ENCODE assay signal across 9 mouse cellular contexts in genomic region chr3:82357797-82358524, GRCm38 (mm10). TPM values are rescaled to one million over a fixed set of nuclear protein-coding genes. Genes with fewer than 3 reads are reported as not detected.
A peak's percentile ranks its signal among the peaks of the same experiment; 100 is the strongest.
DNase-seq lines count a peak whose midpoint lies in the region; ATAC-seq and TF ChIP-seq lines count a peak whose summit lies in the region.
"Had no signal": no experiment of that assay in that cellular context is flagged by ENCODE, and none has a peak within 500 bp of the region (broad histone marks: within the 10 kb centered on the region; RNA-seq: fewer than 3 reads in every experiment).

Gene Map9, plus strand, starts transcription at chr3:82358044.

- no peaks in the 10 kb centered on the region for H3K79me2 ChIP-seq in liver, adult 2 months (ENCODE audit: control insufficient read depth, insufficient read depth, low read length)

- H3K9me3 ChIP-seq in heart, embryonic 13.5 days = no peaks in the 10 kb centered on the region
- H3K9me3 ChIP-seq in kidney, postnatal 0 days (replicated peaks; ENCODE audit: low read length) = no peaks in the 10 kb centered on the region

- peaks cover 8% of the 10 kb centered on the region for H3K4me1 ChIP-seq in heart, embryonic 13.5 days
- no peaks in the 10 kb centered on the region for H3K4me1 ChIP-seq in kidney, postnatal 0 days (replicated peaks; ENCODE audit: insufficient read depth, low read length)
- H3K4me1 ChIP-seq in liver, adult 2 months (ENCODE audit: control insufficient read depth, insufficient read depth, low read length) = no peaks in the 10 kb centered on the region; the same call in 1 of the 2 replicates

- TF ChIP-seq POLR2A in brain, embryonic 14.5 days (IDR thresholded peaks at IDR 0.05; ENCODE audit: borderline replicate concordance, extremely low read depth, insufficient read depth, insufficient read length, poor library complexity, severe bottlenecking) = no peak
- TF ChIP-seq POLR2A in liver, adult 2 months (IDR thresholded peaks at IDR 0.05; ENCODE audit: extremely low read depth, insufficient read depth, low read length) = no peak

- TF ChIP-seq CTCF in brain, embryonic 14.5 days (IDR thresholded peaks at IDR 0.05; ENCODE audit: borderline replicate concordance, extremely low read depth, insufficient read depth, insufficient read length) = no peak
- TF ChIP-seq CTCF in kidney, postnatal 0 days (IDR thresholded peaks at IDR 0.05; ENCODE audit: low read depth) = no peak
- no peak for TF ChIP-seq CTCF in liver, adult 2 months (IDR thresholded peaks at IDR 0.05; ENCODE audit: low read depth, low read length)

- no peaks in the 10 kb centered on the region for H3K27me3 ChIP-seq in heart, embryonic 13.5 days (replicated peaks)
- H3K27me3 ChIP-seq in kidney, postnatal 0 days (ENCODE audit: insufficient read depth, low read length) = no peaks in the 10 kb centered on the region
- H3K27me3 ChIP-seq in liver, adult 2 months (ENCODE audit: control insufficient read depth, insufficient read depth, low read length) = no peaks in the 10 kb centered on the region
- H3K27me3 ChIP-seq: CH12.LX had no signal

- peak; percentile 95 for ATAC-seq in heart, embryonic 13.5 days (ENCODE audit: extremely low read depth, insufficient number of reproducible peaks, low FRiP score, low TSS enrichment)
- peak; percentile 100 for ATAC-seq in kidney, postnatal 0 days (replicated peaks; ENCODE audit: low FRiP score, low read depth)
- ATAC-seq in monocyte, adult 5-6 weeks (replicated peaks; ENCODE audit: insufficient number of reproducible peaks, low FRiP score, low TSS enrichment, poor library complexity, severe bottlenecking) = peak; percentile 97

- H3K4me3 ChIP-seq in heart, embryonic 13.5 days = peak within 1 kb of the TSS; percentile 85
- H3K4me3 ChIP-seq in kidney, postnatal 0 days (replicated peaks; ENCODE audit: low read depth, low read length) = peak within 1 kb of the TSS; percentile 55
- peak within 1 kb of the TSS; percentile 71 for H3K4me3 ChIP-seq in liver, adult 2 months (ENCODE audit: insufficient read depth, low read depth, low read length)

- no peak within 1 kb of the TSS for H3K27ac ChIP-seq in heart, embryonic 13.5 days (replicated peaks)
- no peak within 1 kb of the TSS for H3K27ac ChIP-seq in kidney, postnatal 0 days
- peak within 1 kb of the TSS; percentile 36; the same call in 1 of the 2 replicates for H3K27ac ChIP-seq in liver, adult 2 months (replicated peaks; ENCODE audit: insufficient read depth, low read depth, low read length)

- peak within 1 kb of the TSS; percentile 77 for H3K9ac ChIP-seq in heart, embryonic 13.5 days
- peak within 1 kb of the TSS; percentile 28; the same call in 1 of the 2 replicates for H3K9ac ChIP-seq in kidney, postnatal 0 days (ENCODE audit: low read depth, low read length)
- peak within 1 kb of the TSS; percentile 20; the same call in 1 of the 2 replicates for H3K9ac ChIP-seq in liver, adult 2 months (ENCODE audit: low read depth, low read length)

- DNase-seq in A20 (ENCODE audit: low read depth, low spot score) = peak; percentile 98
- DNase-seq in brain, embryonic 14.5 days (ENCODE audit: low read depth) = peak; percentile 100
- DNase-seq in fibroblast of lung, adult 2 months (ENCODE audit: low read depth) = peak; percentile 96
- peak; percentile 99 for DNase-seq in kidney, postnatal 0 days (ENCODE audit: low spot score)
- peak; percentile 98 for DNase-seq in liver, adult 2 months (ENCODE audit: extremely low read depth, low read depth, low spot score)
- peak; percentile 95 for DNase-seq in spleen, postnatal 36 days (ENCODE audit: low spot score in 2 of 2)

- no peaks in the 10 kb centered on the region for H3K36me3 ChIP-seq in heart, embryonic 13.5 days
- H3K36me3 ChIP-seq in kidney, postnatal 0 days (ENCODE audit: insufficient read depth, low read length) = no peaks in the 10 kb centered on the region
- no peaks in the 10 kb centered on the region for H3K36me3 ChIP-seq in liver, adult 2 months (ENCODE audit: control insufficient read depth, insufficient read depth, low read length)

- under 1% methylated on average over 54 of the region's 54 CpGs for WGBS in heart, embryonic 13.5 days
- under 1% methylated on average over 54 of the region's 54 CpGs for WGBS in kidney, postnatal 0 days
- 1% methylated on average over 54 of the region's 54 CpGs for WGBS in liver, adult 2 months

- H3K4me2 ChIP-seq in heart, embryonic 13.5 days = peak within 1 kb of the TSS; percentile 94
- peak within 1 kb of the TSS; percentile 81 for H3K4me2 ChIP-seq in kidney, postnatal 0 days (ENCODE audit: low read length)

RNA-seq across cellular contexts. Expression of gene Map9, which starts in this region (rescaled TPM):
- polyA plus RNA-seq in brain, embryonic 14.5 days (2012; rRNA removed) = 22.3 and 32.5 TPM in 2 replicates
- polyA plus RNA-seq in heart, embryonic 13.5 days (2015; fragmentation: Nextera tagmentation; extraction: Ambion mirVana) = 5.5 and 5.7 TPM in 2 replicates
- polyA plus RNA-seq in kidney, postnatal 0 days (2015; fragmentation: Nextera tagmentation; extraction: Ambion mirVana) = 7.2 and 7.4 TPM in 2 replicates
- total RNA-seq in liver, adult 2 months (2014; rRNA removed) = 0.13 and 0.28 TPM in 2 replicates
- polyA plus RNA-seq in liver, adult 2 months (2012; rRNA removed) = 0.04 and 0.05 TPM in 2 replicates
- total RNA-seq in monocyte, adult 5-6 weeks (2017) = 0.39 TPM in 1 of 3 replicates, not detected in the others
- total RNA-seq: CH12.LX had no signal

Comparison
In these comparisons a context has a peak if more than half of its experiments do, and no peak if none do; other contexts are left out.
1. Peak in DNase-seq, H3K4me3 ChIP-seq, H3K27ac ChIP-seq and H3K9ac ChIP-seq in liver, adult 2 months; RNA of the gene not detected or under 1 TPM.
2. Peak in ATAC-seq in monocyte, adult 5-6 weeks; RNA of the gene not detected or under 1 TPM.
3. H3K9ac ChIP-seq: peak in every context shown above with its lines; median percentile 77 in heart, embryonic 13.5 days; 28 in kidney, postnatal 0 days; 20 in liver, adult 2 months.